Mouse (Mus musculus) myocyte (in vitro differentiated cells): ENCODE measurements around the gene Fmn2.

Experiments used
- CEBPB ChIP-seq: IDR thresholded peaks from 2 replicates; pipeline ENCODE4 v1.6.1; 2011; ENCODE audit warnings: mild to moderate bottlenecking, moderate library complexity; ENCODE audit not compliant: poor library complexity, insufficient read depth, severe bottlenecking
- E2F4 ChIP-seq: IDR thresholded peaks from one replicate; pipeline ENCODE4 v1.6.1; 2011; ENCODE audit warnings: mild to moderate bottlenecking, control low read depth, moderate library complexity; ENCODE audit not compliant: insufficient read depth
- MAX ChIP-seq: IDR thresholded peaks from one replicate; pipeline ENCODE4 v1.6.1; 2011; ENCODE audit warnings: low read depth, mild to moderate bottlenecking, control low read depth
- MYOD1 ChIP-seq, 3 experiments: IDR thresholded peaks; one replicate each; pipeline ENCODE4 v1.6.1; 2011; ENCODE audit warnings: control low read depth in 2 of 3, low read depth in 2 of 3, mild to moderate bottlenecking in 2 of 3, moderate library complexity in 1 of 3; ENCODE audit not compliant: insufficient read length in 2 of 3, control insufficient read depth in 1 of 3
- MYOG ChIP-seq, 3 experiments: IDR thresholded peaks; one replicate each; pipeline ENCODE4 v1.6.1; 2011; ENCODE audit warnings: control low read depth in 2 of 3, low read depth in 2 of 3, mild to moderate bottlenecking in 2 of 3; ENCODE audit not compliant: insufficient read length in 2 of 3, control insufficient read depth in 1 of 3, insufficient read depth in 1 of 3
- POLR2A ChIP-seq: IDR thresholded peaks from one replicate; pipeline ENCODE4 v1.6.1; 2011; ENCODE audit warnings: low read depth, mild to moderate bottlenecking, control low read depth, moderate library complexity; ENCODE audit not compliant: insufficient read length
- POLR2AphosphoS2 ChIP-seq: IDR thresholded peaks from one replicate; pipeline ENCODE4 v1.6.1; 2011; ENCODE audit warnings: low read depth, control low read depth; ENCODE audit not compliant: insufficient read length
- REST ChIP-seq: IDR thresholded peaks from one replicate; pipeline ENCODE4 v1.6.1; 2011; ENCODE audit warnings: mild to moderate bottlenecking, control low read depth, moderate library complexity; ENCODE audit not compliant: insufficient read depth, insufficient read length
- SRF ChIP-seq: IDR thresholded peaks from one replicate; pipeline ENCODE4 v1.6.1; 2011; ENCODE audit warnings: low read depth; ENCODE audit not compliant: control insufficient read depth, insufficient read length
- TCF12 ChIP-seq: IDR thresholded peaks from one replicate; pipeline ENCODE4 v1.6.1; 2011; ENCODE audit warnings: mild to moderate bottlenecking, control low read depth; ENCODE audit not compliant: poor library complexity, insufficient read depth, severe bottlenecking
- TCF3 ChIP-seq: IDR thresholded peaks from one replicate; pipeline ENCODE4 v1.6.1; 2011; ENCODE audit warnings: low read depth, control low read depth; ENCODE audit not compliant: insufficient read length
- USF1 ChIP-seq: IDR thresholded peaks from one replicate; pipeline ENCODE4 v1.6.1; 2011; ENCODE audit warnings: low read depth, mild to moderate bottlenecking, control low read depth, moderate library complexity

DNA sequence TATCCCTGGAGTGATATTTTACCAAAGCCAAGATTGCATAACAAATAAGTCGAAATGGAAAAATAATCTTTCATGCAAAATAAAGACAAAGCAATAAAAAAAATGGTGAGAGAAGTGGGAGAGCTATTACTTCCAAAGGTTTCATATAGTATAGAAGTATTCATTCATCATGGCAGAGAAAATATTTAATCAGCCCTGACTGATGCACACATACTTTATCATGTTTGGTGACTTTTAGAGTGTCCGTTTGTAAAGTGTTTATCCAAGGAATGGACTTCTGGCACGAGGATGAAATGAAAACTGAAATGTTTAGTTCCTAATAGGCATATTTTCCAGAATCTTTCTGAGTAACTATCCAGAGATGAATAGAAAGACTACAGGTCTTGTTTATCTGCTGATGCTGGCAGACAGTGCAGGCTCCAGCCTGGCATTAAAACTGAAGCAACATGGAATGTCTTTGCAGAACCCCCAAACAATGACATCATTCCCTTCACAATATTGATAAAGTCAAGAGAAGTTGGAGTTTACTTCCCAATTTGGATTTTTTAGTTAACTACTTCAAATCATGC, 249.4 kb downstream of the Fmn2 start:
- TF ChIP-seq POLR2A: no peak
- TF ChIP-seq MAX: no peak
- TF ChIP-seq USF1: no peak
- no peak for TF ChIP-seq SRF
- no peak for TF ChIP-seq E2F4
- TF ChIP-seq MYOG (IDR thresholded peaks at IDR 0.05; ENCODE audit: control insufficient read depth in 1 of 3, insufficient read depth in 1 of 3, insufficient read length in 2 of 3, low read depth in 2 of 3): no peak
- no peak for TF ChIP-seq POLR2AphosphoS2
- TF ChIP-seq TCF12: no peak
- TF ChIP-seq MYOD1 (IDR thresholded peaks at IDR 0.05; ENCODE audit: control insufficient read depth in 1 of 3, insufficient read length in 2 of 3, low read depth in 2 of 3): no peak
- no peak for TF ChIP-seq TCF3
- no peak for TF ChIP-seq CEBPB
- TF ChIP-seq REST: no peak
